ENCODE assay signal across 8 mouse cellular contexts in the genomic region with DNA sequence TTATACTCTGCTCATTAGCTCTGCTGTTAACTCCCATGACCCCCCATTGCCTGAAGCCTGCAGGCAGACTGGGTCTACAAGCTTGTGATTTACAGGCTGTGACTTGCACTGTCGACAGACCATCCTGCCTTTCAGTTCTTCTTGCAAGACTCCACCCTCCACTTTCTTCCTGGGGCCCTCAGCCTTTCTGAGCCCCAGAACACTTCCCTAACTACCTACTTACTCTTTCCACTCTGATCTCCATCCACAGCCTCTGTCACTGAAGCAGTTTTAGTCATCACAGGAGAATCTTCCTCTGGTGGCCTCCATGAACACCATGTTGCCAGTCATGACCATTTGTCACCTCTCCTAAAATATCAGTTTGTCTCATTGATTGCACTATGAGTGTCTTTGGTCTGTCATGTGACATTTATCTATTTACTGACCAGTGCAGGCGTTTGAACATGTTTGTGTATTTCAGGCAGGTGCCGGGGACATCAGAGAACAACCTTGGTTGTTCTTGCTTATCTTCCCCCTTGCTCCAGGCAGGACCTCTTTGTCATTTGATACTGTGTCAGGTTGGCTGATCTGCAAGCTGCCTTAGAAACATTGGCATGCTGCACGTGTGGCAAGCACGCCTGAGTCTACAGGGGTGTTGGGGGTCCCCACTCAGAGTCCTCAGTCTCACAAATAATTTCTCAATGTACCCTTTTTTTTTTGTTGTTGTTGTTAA. TPM values are rescaled to one million over a fixed set of nuclear protein-coding genes. Genes with fewer than 3 reads are reported as not detected.
DNase-seq lines count a peak whose midpoint lies in the region; ATAC-seq and TF ChIP-seq lines count a peak whose summit lies in the region.

No protein-coding gene starts in this region.

- DNase-seq in gastrocnemius, adult 18-20 months (ENCODE audit: low spot score): peak; percentile 36
- DNase-seq in gastrocnemius, postnatal 4 days (ENCODE audit: low spot score in 2 of 2): no peak
- DNase-seq in midbrain, embryonic 10.5 days (ENCODE audit: low spot score): no peak
- no peak for DNase-seq in ovary, postnatal 10 days (ENCODE audit: low spot score)

- H3K9ac ChIP-seq in midbrain, embryonic 16.5 days (ENCODE audit: low read depth, low read length): no peak overlapping the region
- H3K9ac ChIP-seq in heart, embryonic 16.5 days (ENCODE audit: low read length): no peak overlapping the region; the same call in 1 of the 2 replicates

- no peaks in the 10 kb centered on the region for H3K79me2 ChIP-seq in myocyte (ENCODE audit: control insufficient read depth, insufficient read depth)

- no peak for TF ChIP-seq POLR2A in myocyte (IDR thresholded peaks at IDR 0.05; ENCODE audit: insufficient read length, low read depth)

- no peak for ATAC-seq in midbrain, embryonic 16.5 days
- ATAC-seq in heart, embryonic 16.5 days (replicated peaks; ENCODE audit: extremely low read depth, insufficient read depth, low FRiP score): no peak
- no peak for ATAC-seq in inflammation-experienced regulatory T-cells, adult 6 months

- 71% methylated on average over 5 of the region's 5 CpGs for WGBS in midbrain, embryonic 10.5 days
- WGBS in midbrain, embryonic 16.5 days: 77% methylated on average over 5 of the region's 5 CpGs
- 23% methylated on average over 5 of the region's 5 CpGs for WGBS in heart, embryonic 16.5 days

- H3K36me3 ChIP-seq in midbrain, embryonic 10.5 days: peaks cover 36% of the 10 kb centered on the region
- H3K36me3 ChIP-seq in midbrain, embryonic 16.5 days (ENCODE audit: control insufficient read depth, insufficient read depth, low read length): peaks cover 23% of the 10 kb centered on the region
- peaks cover 27% of the 10 kb centered on the region for H3K36me3 ChIP-seq in heart, embryonic 16.5 days (ENCODE audit: control insufficient read depth, insufficient read depth)
- no peaks in the 10 kb centered on the region for H3K36me3 ChIP-seq in myocyte (ENCODE audit: control insufficient read depth, insufficient read depth)

- H3K4me2 ChIP-seq in midbrain, embryonic 16.5 days (ENCODE audit: low read length): no peak overlapping the region
- peak overlapping the region; percentile 47; the same call in 1 of the 2 replicates for H3K4me2 ChIP-seq in heart, embryonic 16.5 days (ENCODE audit: low read depth, low read length)
- H3K4me2 ChIP-seq in myocyte (ENCODE audit: low read depth): peak overlapping the region; percentile 68

- no peak overlapping the region for H3ac ChIP-seq in myocyte (ENCODE audit: control insufficient read depth, insufficient read length)

- no peaks in the 10 kb centered on the region for H3K9me3 ChIP-seq in midbrain, embryonic 10.5 days (replicated peaks)
- H3K9me3 ChIP-seq in midbrain, embryonic 16.5 days (replicated peaks; ENCODE audit: control insufficient read depth, low read length, poor library complexity, severe bottlenecking): no peaks in the 10 kb centered on the region
- H3K9me3 ChIP-seq in heart, embryonic 16.5 days (replicated peaks; ENCODE audit: control insufficient read depth, low read length): no peaks in the 10 kb centered on the region

- peak overlapping the region; percentile 9; the same call in 1 of the 2 replicates for H3K27ac ChIP-seq in midbrain, embryonic 10.5 days (replicated peaks)
- no peak overlapping the region for H3K27ac ChIP-seq in midbrain, embryonic 16.5 days (ENCODE audit: low read length)
- H3K27ac ChIP-seq in heart, embryonic 16.5 days (ENCODE audit: low read length): peak overlapping the region; percentile 89

- no peak overlapping the region for H3K4me3 ChIP-seq in midbrain, embryonic 10.5 days
- no peak overlapping the region for H3K4me3 ChIP-seq in midbrain, embryonic 16.5 days (ENCODE audit: low read depth, low read length)
- no peak overlapping the region for H3K4me3 ChIP-seq in heart, embryonic 16.5 days (ENCODE audit: low read length)
- H3K4me3 ChIP-seq in myocyte: no peak overlapping the region

- H3K27me3 ChIP-seq in midbrain, embryonic 10.5 days (ENCODE audit: low read depth, poor library complexity, severe bottlenecking): no peaks in the 10 kb centered on the region
- H3K27me3 ChIP-seq in midbrain, embryonic 16.5 days (ENCODE audit: control insufficient read depth, insufficient read depth, low read depth, low read length): no peaks in the 10 kb centered on the region
- H3K27me3 ChIP-seq in heart, embryonic 16.5 days (ENCODE audit: control insufficient read depth, insufficient read depth, low read length): no peaks in the 10 kb centered on the region
- H3K27me3 ChIP-seq in myocyte (ENCODE audit: control insufficient read depth, insufficient read depth, insufficient read length): no peaks in the 10 kb centered on the region

- H3K4me1 ChIP-seq in midbrain, embryonic 10.5 days: peaks cover 35% of the 10 kb centered on the region
- H3K4me1 ChIP-seq in midbrain, embryonic 16.5 days (ENCODE audit: control insufficient read depth, insufficient read depth, low read length): 0 out of 2 replicates have a peak, but pooled peaks cover 2% of the 10 kb centered on the region
- H3K4me1 ChIP-seq in heart, embryonic 16.5 days (ENCODE audit: control insufficient read depth, insufficient read depth, low read length): peaks cover 38% of the 10 kb centered on the region

TF ChIP-seq in myocyte, 11 proteins besides CTCF, POLR2A, EP300 and RAD21 (continues in another document):
- no peak for TF ChIP-seq MYOD1 (IDR thresholded peaks at IDR 0.05; ENCODE audit: control insufficient read depth in 1 of 3, insufficient read length in 2 of 3, low read depth in 2 of 3)
- TF ChIP-seq SRF (IDR thresholded peaks at IDR 0.05; ENCODE audit: control insufficient read depth, insufficient read length, low read depth): no peak
- no peak for TF ChIP-seq USF1 (IDR thresholded peaks at IDR 0.05; ENCODE audit: low read depth)
- no peak for TF ChIP-seq E2F4 (IDR thresholded peaks at IDR 0.05; ENCODE audit: insufficient read depth)
- TF ChIP-seq MAX (IDR thresholded peaks at IDR 0.05; ENCODE audit: low read depth): no peak
- TF ChIP-seq TCF12 (IDR thresholded peaks at IDR 0.05; ENCODE audit: insufficient read depth, poor library complexity, severe bottlenecking): no peak
- no peak for TF ChIP-seq POLR2AphosphoS2 (IDR thresholded peaks at IDR 0.05; ENCODE audit: insufficient read length, low read depth)
- no peak for TF ChIP-seq TCF3 (IDR thresholded peaks at IDR 0.05; ENCODE audit: insufficient read length, low read depth)
- no peak for TF ChIP-seq MYOG (IDR thresholded peaks at IDR 0.05; ENCODE audit: control insufficient read depth in 1 of 3, insufficient read depth in 1 of 3, insufficient read length in 2 of 3, low read depth in 2 of 3)
- TF ChIP-seq REST (IDR thresholded peaks at IDR 0.05; ENCODE audit: insufficient read depth, insufficient read length): no peak

RNA-seq across cellular contexts. Expression of a gene that starts 6.8 kb away (rescaled TPM):
- total RNA-seq in gastrocnemius, adult 18-20 months (2021): 10 to 100 TPM; 38.5 to 40.0 TPM
- 10 to 100 TPM; 50.7 to 50.8 TPM for total RNA-seq in gastrocnemius, postnatal 4 days (2021)
- 70.3 and 75.2 TPM in 2 replicates for polyA plus RNA-seq in midbrain, embryonic 10.5 days (2016; fragmentation: Nextera tagmentation; extraction: Ambion mirVana)
- 71.8 and 73.5 TPM in 2 replicates for polyA plus RNA-seq in midbrain, embryonic 16.5 days (2015; fragmentation: Nextera tagmentation; extraction: Ambion mirVana)
- polyA plus RNA-seq in heart, embryonic 16.5 days (2015; fragmentation: Nextera tagmentation; extraction: Ambion mirVana): 41.7 and 58.2 TPM in 2 replicates
- 55.9 TPM for polyA plus RNA-seq in myocyte (2012; fragmentation: generic; extraction: Trizol)
- 10 to 100 TPM in 1 of 3 experiments, 1 to 10 TPM in 2; 3.4 to 10.4 (median 9.2) TPM for polyA plus RNA-seq in inflammation-experienced regulatory T-cells, adult 6 months (2017; shearing (Covaris generic))

RNA-seq across cellular contexts. Expression of a gene that starts 14.3 kb away (rescaled TPM):
- total RNA-seq in gastrocnemius, adult 18-20 months (2021): 100 to 1,000 TPM; 244 to 292 TPM
- 100 to 1,000 TPM; 170 to 176 TPM for total RNA-seq in gastrocnemius, postnatal 4 days (2021)
- 82.7 and 84.7 TPM in 2 replicates for polyA plus RNA-seq in midbrain, embryonic 10.5 days (2016; fragmentation: Nextera tagmentation; extraction: Ambion mirVana)
- 43.7 and 49.1 TPM in 2 replicates for polyA plus RNA-seq in midbrain, embryonic 16.5 days (2015; fragmentation: Nextera tagmentation; extraction: Ambion mirVana)
- polyA plus RNA-seq in heart, embryonic 16.5 days (2015; fragmentation: Nextera tagmentation; extraction: Ambion mirVana): 82.1 and 92.8 TPM in 2 replicates
- 119 TPM for polyA plus RNA-seq in myocyte (2012; fragmentation: generic; extraction: Trizol)
- 10 to 100 TPM; 50.3 to 61.4 (median 50.9) TPM for polyA plus RNA-seq in inflammation-experienced regulatory T-cells, adult 6 months (2017; shearing (Covaris generic))

RNA-seq across cellular contexts. Expression of a gene that starts 38.1 kb away (rescaled TPM):
- total RNA-seq in gastrocnemius, adult 18-20 months (2021): 1 to 10 TPM; 2.3 to 4.1 TPM
- 10 to 100 TPM; 24.0 to 25.4 TPM for total RNA-seq in gastrocnemius, postnatal 4 days (2021)
- polyA plus RNA-seq in midbrain, embryonic 10.5 days (2016; fragmentation: Nextera tagmentation; extraction: Ambion mirVana): 69.9 and 73.9 TPM in 2 replicates
- polyA plus RNA-seq in midbrain, embryonic 16.5 days (2015; fragmentation: Nextera tagmentation; extraction: Ambion mirVana): 61.4 and 64.3 TPM in 2 replicates
- polyA plus RNA-seq in heart, embryonic 16.5 days (2015; fragmentation: Nextera tagmentation; extraction: Ambion mirVana): 29.0 and 33.4 TPM in 2 replicates
- 25.1 TPM for polyA plus RNA-seq in myocyte (2012; fragmentation: generic; extraction: Trizol)
- 100 to 1,000 TPM; 190 to 248 (median 240) TPM for polyA plus RNA-seq in inflammation-experienced regulatory T-cells, adult 6 months (2017; shearing (Covaris generic))

RNA-seq across cellular contexts. Expression of a gene that starts 38.3 kb away (rescaled TPM):
- total RNA-seq in gastrocnemius, adult 18-20 months (2021): 1 to 10 TPM in 1 of 2 experiments, under 1 TPM in 1; 0.91 to 1.9 TPM
- total RNA-seq in gastrocnemius, postnatal 4 days (2021): 1 to 10 TPM; 8.3 to 8.4 TPM
- 8.9 and 15.7 TPM in 2 replicates for polyA plus RNA-seq in midbrain, embryonic 10.5 days (2016; fragmentation: Nextera tagmentation; extraction: Ambion mirVana)
- 44.9 and 49.5 TPM in 2 replicates for polyA plus RNA-seq in midbrain, embryonic 16.5 days (2015; fragmentation: Nextera tagmentation; extraction: Ambion mirVana)
- 11.2 and 13.2 TPM in 2 replicates for polyA plus RNA-seq in heart, embryonic 16.5 days (2015; fragmentation: Nextera tagmentation; extraction: Ambion mirVana)
- 1.9 TPM for polyA plus RNA-seq in myocyte (2012; fragmentation: generic; extraction: Trizol)
- 100 to 1,000 TPM in 2 of 3 experiments, 10 to 100 TPM in 1; 71.4 to 109 (median 107) TPM for polyA plus RNA-seq in inflammation-experienced regulatory T-cells, adult 6 months (2017; shearing (Covaris generic))

RNA-seq across cellular contexts. Expression of a gene that starts 41.0 kb away (rescaled TPM):
- total RNA-seq in gastrocnemius, adult 18-20 months (2021): 100 to 1,000 TPM in 1 of 2 experiments, 10 to 100 TPM in 1; 97.2 to 128 TPM
- total RNA-seq in gastrocnemius, postnatal 4 days (2021): 100 to 1,000 TPM; 167 to 169 TPM
- polyA plus RNA-seq in midbrain, embryonic 10.5 days (2016; fragmentation: Nextera tagmentation; extraction: Ambion mirVana): 131 and 151 TPM in 2 replicates
- polyA plus RNA-seq in midbrain, embryonic 16.5 days (2015; fragmentation: Nextera tagmentation; extraction: Ambion mirVana): 79.9 and 96.8 TPM in 2 replicates
- 50.7 and 103 TPM in 2 replicates for polyA plus RNA-seq in heart, embryonic 16.5 days (2015; fragmentation: Nextera tagmentation; extraction: Ambion mirVana)
- 178 TPM for polyA plus RNA-seq in myocyte (2012; fragmentation: generic; extraction: Trizol)
- polyA plus RNA-seq in inflammation-experienced regulatory T-cells, adult 6 months (2017; shearing (Covaris generic)): 10 to 100 TPM; 11.7 to 16.3 (median 13.2) TPM
